Mouse (Mus musculus) adrenal gland, postnatal 4 days (tissue): ENCODE data around the gene Gm42742. TPM values are rescaled to one million over a fixed set of nuclear protein-coding genes. Genes with fewer than 3 reads are reported as not detected.

Experiments
- microRNA-seq: library from miRNA; unstranded; fragments of <30 nt; microRNA quantifications from one replicate; pipeline ENCODE4 v1.2.0, GENCODE M21; 2021
- total RNA-seq, 2 experiments: library from RNA; stranded (reverse); gene quantifications; 2 replicates each; pipeline ENCODE4 v1.2.3; 2021

Gm42742 gene
- total RNA-seq, 2 experiments from 2014 or later, result 34.8 to 36.6 TPM

Small RNA genes lying within 50 kb of the gene (microRNA-seq; reads per million reads assigned to microRNA genes)
- not detected for gene Gm44343

Other genes starting within 250 kb of the Gm42742 start
- 100 to 1,000 TPM; 112 to 122 TPM for gene Ypel3, start 244.1 kb downstream of the Gm42742 start, total RNA-seq
- under 1 TPM; 0.65 to 0.90 TPM for gene Tbx6, start 239.6 kb downstream of the Gm42742 start, total RNA-seq
- 100 to 1,000 TPM; 134 to 142 TPM for gene Ppp4c, start 228.6 kb downstream of the Gm42742 start, total RNA-seq
- gene Fam57b, start 223.4 kb downstream of the Gm42742 start, total RNA-seq, result 10 to 100 TPM; 16.7 to 18.0 TPM
- gene 4930451I11Rik, start 189.5 kb downstream of the Gm42742 start, total RNA-seq, result not detected
- gene Doc2a, start 173.7 kb downstream of the Gm42742 start, total RNA-seq, result 1 to 10 TPM; 3.1 to 3.6 TPM
- 10 to 100 TPM; 32.3 to 41.4 TPM for gene Hirip3, start 159.1 kb downstream of the Gm42742 start, total RNA-seq
- gene Ino80e, start 158.7 kb downstream of the Gm42742 start, total RNA-seq, result 10 to 100 TPM; 49.7 to 51.9 TPM
- gene Taok2, start 136.4 kb downstream of the Gm42742 start, total RNA-seq, result 100 to 1,000 TPM; 104 to 108 TPM
- 10 to 100 TPM; 34.9 to 39.0 TPM for gene Tmem219, start 98.2 kb downstream of the Gm42742 start, total RNA-seq
- gene Kctd13, start 92.2 kb downstream of the Gm42742 start, total RNA-seq, result 10 to 100 TPM; 27.3 to 28.5 TPM
- gene Asphd1, start 71.5 kb downstream of the Gm42742 start, total RNA-seq, result 1 to 10 TPM; 3.0 to 3.7 TPM
- 10 to 100 TPM; 97.6 to 97.9 TPM for gene Sez6l2, start 70.5 kb downstream of the Gm42742 start, total RNA-seq
- gene Cdipt, start 45.2 kb downstream of the Gm42742 start, total RNA-seq, result 10 to 100 TPM; 86.8 to 91.0 TPM
- gene Cdiptos, start 45.0 kb downstream of the Gm42742 start, total RNA-seq, result 1 to 10 TPM; 1.9 to 2.5 TPM
- gene Mvp, start 6.5 kb downstream of the Gm42742 start, total RNA-seq, result 10 to 100 TPM; 67.1 to 68.4 TPM
- 1 to 10 TPM; 3.5 to 8.3 TPM for gene Pagr1b, start 4.6 kb downstream of the Gm42742 start, total RNA-seq
- gene Pagr1a, start 3.7 kb downstream of the Gm42742 start, total RNA-seq, result 10 to 100 TPM; 12.4 to 15.4 TPM
- gene Prrt2, start 114 bp upstream of the Gm42742 start, total RNA-seq, result 10 to 100 TPM in 1 of 2 experiments, 1 to 10 TPM in 1; 7.4 to 11.1 TPM
- gene Maz, start 5.9 kb upstream of the Gm42742 start, total RNA-seq, result 100 to 1,000 TPM; 240 to 256 TPM
- 10 to 100 TPM; 45.2 to 45.9 TPM for gene Kif22, start 21.4 kb upstream of the Gm42742 start, total RNA-seq
- gene Zg16, start 66.2 kb upstream of the Gm42742 start, total RNA-seq, result 100 to 1,000 TPM in 1 of 2 experiments, not detected in 1; 137 TPM
- 1 to 10 TPM; 1.9 to 2.0 TPM for gene AI467606, start 70.3 kb upstream of the Gm42742 start, total RNA-seq
- 10 to 100 TPM in 1 of 2 experiments, 1 to 10 TPM in 1; 5.7 to 12.0 TPM for gene Qprt, start 101.1 kb upstream of the Gm42742 start, total RNA-seq
- gene Spn, start 116.7 kb upstream of the Gm42742 start, total RNA-seq, result 1 to 10 TPM; 1.8 to 2.1 TPM
- 10 to 100 TPM; 77.6 to 84.4 TPM for gene Cd2bp2, start 175.0 kb upstream of the Gm42742 start, total RNA-seq
- 10 to 100 TPM; 57.9 to 58.5 TPM for gene Tbc1d10b, start 187.4 kb upstream of the Gm42742 start, total RNA-seq
- 100 to 1,000 TPM; 268 to 794 TPM for gene Mylpf, start 187.8 kb upstream of the Gm42742 start, total RNA-seq
- gene Zfp553, start 212.0 kb upstream of the Gm42742 start, total RNA-seq, result 10 to 100 TPM; 18.3 to 19.3 TPM
- 10 to 100 TPM; 12.6 to 14.5 TPM for gene Sept1, start 212.0 kb upstream of the Gm42742 start, total RNA-seq
- 10 to 100 TPM; 36.3 to 39.2 TPM for gene Zfp771, start 223.2 kb upstream of the Gm42742 start, total RNA-seq
- gene Dctpp1, start 239.6 kb upstream of the Gm42742 start, total RNA-seq, result 10 to 100 TPM; 63.5 to 68.3 TPM